Mouse (Mus musculus) kidney, adult 2 months (tissue): ENCODE results near the gene Uhrf1.
"Not testable (repeated sequence)": the region's sequence is repeated elsewhere in the genome, so short reads cannot be mapped to it uniquely, and the experiment has no call there.

Experiments
- CTCF ChIP-seq: fragments of 200-500 bp; conservative IDR thresholded peaks from 2 replicates; pipeline ENCODE4 v1.5.1; 2011; ENCODE audit warnings: low read depth, mild to moderate bottlenecking, control low read depth, low read length, moderate library complexity, mixed read lengths; ENCODE audit not compliant: insufficient read depth, insufficient read length
- POLR2A ChIP-seq: fragments of 200-500 bp; IDR thresholded peaks from one replicate; pipeline ENCODE4 v1.6.1; 2011; ENCODE audit warnings: low read depth, low read length, control low read depth

GRCm38 (mm10) chr17:56258269-56258668, 44.9 kb upstream of the Uhrf1 start:
- TF ChIP-seq CTCF, POLR2A: not testable (repeated sequence)
